Mouse (Mus musculus) lung, embryonic 15.5 days (tissue): ENCODE measurements at regions not wholly inside any gene's neighbourhood (a gene's known extent, or its start where the extent isn't known, plus 50 kb on each side); places are given as distances from the start of the nearest gene placed in this dataset.
"Not testable (repeated sequence)": the region's sequence is repeated elsewhere in the genome, so short reads cannot be mapped to it uniquely, and the experiment has no call there.

Experiments
- ATAC-seq: fragments of 200-750 bp; cut with Nextera tagmentation; 2 replicates; pipeline ENCODE4 v1.8.0; 2017; ENCODE audit warnings: moderate number of reproducible peaks, borderline replicate concordance; ENCODE audit not compliant: low FRiP score, low TSS enrichment; ENCODE audit errors: extremely low read depth
- H3K27ac ChIP-seq: fragments of 300-500 bp; sonication (generic); 2 replicates; pipeline ENCODE4 v1.5.1; 2015; ENCODE audit warnings: moderate library complexity, mild to moderate bottlenecking, inconsistent platforms
- H3K27me3 ChIP-seq: fragments of 300-500 bp; sonication (generic); 2 replicates; pipeline ENCODE4 v1.6.1; 2015; ENCODE audit warnings: inconsistent platforms
- H3K36me3 ChIP-seq: fragments of 300-500 bp; sonication (generic); 2 replicates; pipeline ENCODE4 v1.6.1; 2015; ENCODE audit warnings: inconsistent platforms
- H3K4me1 ChIP-seq: fragments of 300-500 bp; sonication (generic); 2 replicates; pipeline ENCODE4 v1.6.1; 2015; ENCODE audit warnings: inconsistent platforms
- H3K4me2 ChIP-seq: fragments of 300-500 bp; sonication (generic); 2 replicates; pipeline ENCODE4 v1.6.1; 2015; ENCODE audit warnings: inconsistent platforms, mild to moderate bottlenecking, moderate library complexity
- H3K4me3 ChIP-seq: fragments of 300-500 bp; sonication (generic); 2 replicates; pipeline ENCODE4 v1.5.1; 2015; ENCODE audit warnings: mild to moderate bottlenecking, inconsistent platforms
- H3K9ac ChIP-seq: fragments of 300-500 bp; sonication (generic); 2 replicates; pipeline ENCODE4 v1.6.1; 2015; ENCODE audit warnings: inconsistent platforms
- H3K9me3 ChIP-seq: fragments of 300-500 bp; sonication (generic); 2 replicates; pipeline ENCODE4 v1.6.1; 2016; ENCODE audit warnings: inconsistent platforms
- WGBS: fragments of 180-500 bp; shearing (Covaris S2); methylation state at CpG from one replicate; pipeline ENCODE4 v1.1.7; 2015; 5-methylcytosine and 5-hydroxymethylcytosine counted together

- H3K4me3 ChIP-seq = no peak overlapping the region
- ATAC-seq = peak; percentile 49; the same call in 1 of the 2 replicates
- WGBS = 29% methylated on average over 1 of the region's 1 CpGs
- H3K4me2 ChIP-seq = no peak overlapping the region
- peaks cover 20% of the 10 kb centered on the region for H3K4me1 ChIP-seq
- no peaks in the 10 kb centered on the region for H3K27me3 ChIP-seq
- H3K27ac ChIP-seq = no peak overlapping the region
- H3K9me3 ChIP-seq = no peaks in the 10 kb centered on the region
- no peak overlapping the region for H3K9ac ChIP-seq
- H3K36me3 ChIP-seq = no peaks in the 10 kb centered on the region
Observed at GRCm38 (mm10) chr12:47160626-47161025, 341.9 kb upstream of the Nova1 start.

- not testable (repeated sequence) for H3K36me3 ChIP-seq, H3K4me2 ChIP-seq, H3K9ac ChIP-seq, H3K27me3 ChIP-seq, ATAC-seq, H3K4me1 ChIP-seq, H3K9me3 ChIP-seq, H3K27ac ChIP-seq, H3K4me3 ChIP-seq
- 38% methylated on average over 3 of the region's 3 CpGs for WGBS
Observed at GRCm38 (mm10) chr12:47155916-47156315, 337.2 kb upstream of the Nova1 start.

- no peaks in the 10 kb centered on the region for H3K4me1 ChIP-seq
- no peak overlapping the region for H3K9ac ChIP-seq
- H3K9me3 ChIP-seq = no peaks in the 10 kb centered on the region
- WGBS = 63% methylated on average over 4 of the region's 4 CpGs
- no peak for ATAC-seq
- no peak overlapping the region for H3K4me2 ChIP-seq
- no peaks in the 10 kb centered on the region for H3K27me3 ChIP-seq
- no peak overlapping the region for H3K27ac ChIP-seq
- no peak overlapping the region for H3K4me3 ChIP-seq
- H3K36me3 ChIP-seq = no peaks in the 10 kb centered on the region
Observed at GRCm38 (mm10) chr12:47140677-47141076, 321.9 kb upstream of the Nova1 start.

GRCm38 (mm10) chr12:47129821-47130220 lies 311.1 kb upstream of the Nova1 start:
- WGBS = 86% methylated on average over 9 of the region's 9 CpGs
- Histone ChIP-seq H3K4me3 (no peak overlapping the region), H3K4me2 (no peak overlapping the region), H3K9me3 (no peaks in the 10 kb centered on the region), H3K9ac (no peak overlapping the region), H3K4me1 (no peaks in the 10 kb centered on the region), H3K27me3 (no peaks in the 10 kb centered on the region), H3K27ac (no peak overlapping the region), H3K36me3 (no peaks in the 10 kb centered on the region)
- ATAC-seq = no peak

- H3K9ac ChIP-seq = no peak overlapping the region
- no peak for ATAC-seq
- H3K27me3 ChIP-seq = no peaks in the 10 kb centered on the region
- H3K4me2 ChIP-seq = no peak overlapping the region
- no peaks in the 10 kb centered on the region for H3K9me3 ChIP-seq
- no peak overlapping the region for H3K27ac ChIP-seq
- 67% methylated on average over 3 of the region's 3 CpGs for WGBS
- no peak overlapping the region for H3K4me3 ChIP-seq
- no peaks in the 10 kb centered on the region for H3K4me1 ChIP-seq
- H3K36me3 ChIP-seq = no peaks in the 10 kb centered on the region
Observed at GRCm38 (mm10) chr12:47128596-47128995, 309.9 kb upstream of the Nova1 start.

- no peak overlapping the region for H3K27ac ChIP-seq
- H3K4me1 ChIP-seq = no peaks in the 10 kb centered on the region
- no peaks in the 10 kb centered on the region for H3K27me3 ChIP-seq
- H3K36me3 ChIP-seq = no peaks in the 10 kb centered on the region
- no peak overlapping the region for H3K9ac ChIP-seq
- WGBS = 67% methylated on average over 3 of the region's 3 CpGs
- H3K4me2 ChIP-seq = no peak overlapping the region
- no peak for ATAC-seq
- H3K9me3 ChIP-seq = no peaks in the 10 kb centered on the region
- H3K4me3 ChIP-seq = no peak overlapping the region
Observed at GRCm38 (mm10) chr12:47121426-47121825, 302.7 kb upstream of the Nova1 start.

GRCm38 (mm10) chr12:47117504-47117903 lies 298.8 kb upstream of the Nova1 start:
- no peaks in the 10 kb centered on the region for H3K36me3 ChIP-seq
- H3K4me3 ChIP-seq = no peak overlapping the region
- WGBS = 30% methylated on average over 3 of the region's 3 CpGs
- no peak overlapping the region for H3K9ac ChIP-seq
- ATAC-seq = peak; percentile 49; the same call in 1 of the 2 replicates
- no peaks in the 10 kb centered on the region for H3K9me3 ChIP-seq
- no peak overlapping the region for H3K4me2 ChIP-seq
- no peaks in the 10 kb centered on the region for H3K27me3 ChIP-seq
- H3K4me1 ChIP-seq = no peaks in the 10 kb centered on the region
- no peak overlapping the region for H3K27ac ChIP-seq

GRCm38 (mm10) chr12:47089234-47089633 lies 270.5 kb upstream of the Nova1 start:
- Histone ChIP-seq H3K9me3 (no peaks in the 10 kb centered on the region), H3K4me3 (no peak overlapping the region), H3K27ac (no peak overlapping the region), H3K9ac (no peak overlapping the region), H3K4me1 (no peaks in the 10 kb centered on the region), H3K4me2 (no peak overlapping the region), H3K27me3 (no peaks in the 10 kb centered on the region), H3K36me3 (no peaks in the 10 kb centered on the region)
- ATAC-seq = no peak

- WGBS = 69% methylated on average over 2 of the region's 2 CpGs
- Histone ChIP-seq H3K4me1 (no peaks in the 10 kb centered on the region), H3K4me2 (no peak overlapping the region), H3K9me3 (no peaks in the 10 kb centered on the region), H3K9ac (no peak overlapping the region), H3K27me3 (no peaks in the 10 kb centered on the region), H3K4me3 (no peak overlapping the region), H3K36me3 (no peaks in the 10 kb centered on the region), H3K27ac (no peak overlapping the region)
- no peak for ATAC-seq
Observed at GRCm38 (mm10) chr12:47074961-47075360, 256.2 kb upstream of the Nova1 start.

GRCm38 (mm10) chr12:47052474-47052873 lies 233.7 kb upstream of the Nova1 start:
- no peaks in the 10 kb centered on the region for H3K9me3 ChIP-seq
- no peak for ATAC-seq
- no peak overlapping the region for H3K4me2 ChIP-seq
- H3K4me3 ChIP-seq = no peak overlapping the region
- H3K9ac ChIP-seq = no peak overlapping the region
- H3K27me3 ChIP-seq = no peaks in the 10 kb centered on the region
- no peaks in the 10 kb centered on the region for H3K36me3 ChIP-seq
- no peaks in the 10 kb centered on the region for H3K4me1 ChIP-seq
- WGBS = 79% methylated on average over 1 of the region's 1 CpGs
- no peak overlapping the region for H3K27ac ChIP-seq

- no peaks in the 10 kb centered on the region for H3K9me3 ChIP-seq
- H3K4me3 ChIP-seq = no peak overlapping the region
- no peak for ATAC-seq
- H3K36me3 ChIP-seq = no peaks in the 10 kb centered on the region
- H3K9ac ChIP-seq = no peak overlapping the region
- no peak overlapping the region for H3K27ac ChIP-seq
- no peaks in the 10 kb centered on the region for H3K4me1 ChIP-seq
- H3K27me3 ChIP-seq = no peaks in the 10 kb centered on the region
- H3K4me2 ChIP-seq = no peak overlapping the region
- WGBS = 62% methylated on average over 6 of the region's 6 CpGs
Observed at GRCm38 (mm10) chr12:47020810-47021348, 202.2 kb upstream of the Nova1 start.

- Histone ChIP-seq H3K9ac (no peak overlapping the region), H3K27ac (no peak overlapping the region), H3K4me1 (no peaks in the 10 kb centered on the region), H3K27me3 (no peaks in the 10 kb centered on the region), H3K36me3 (no peaks in the 10 kb centered on the region), H3K4me2 (no peak overlapping the region), H3K9me3 (no peaks in the 10 kb centered on the region), H3K4me3 (no peak overlapping the region)
- no peak for ATAC-seq
- WGBS = 79% methylated on average over 1 of the region's 1 CpGs
Observed at GRCm38 (mm10) chr12:46992343-46992742, 173.6 kb upstream of the Nova1 start.

- ATAC-seq = no peak
- 68% methylated on average over 2 of the region's 2 CpGs for whole genome bisulfite sequencing
- Histone ChIP-seq H3K36me3 (no peaks in the 10 kb centered on the region), H3K4me3 (no peak overlapping the region), H3K9me3 (no peaks in the 10 kb centered on the region), H3K27ac (no peak overlapping the region), H3K4me2 (no peak overlapping the region), H3K9ac (no peak overlapping the region), H3K27me3 (no peaks in the 10 kb centered on the region), H3K4me1 (no peaks in the 10 kb centered on the region)
Observed at GRCm38 (mm10) chr12:46988972-46989371, 170.2 kb upstream of the Nova1 start.
